Mouse (Mus musculus) subcutaneous adipose tissue, adult 2 months (tissue): ENCODE measurements around the gene Gm3752. TPM values are rescaled to one million over a fixed set of nuclear protein-coding genes. Genes with fewer than 3 reads are reported as not detected.

Experiments used
- polyA plus RNA-seq: library from polyadenylated mRNA; depleted of rRNA; stranded (reverse); fragments of >200 nt; gene quantifications from 2 replicates; pipeline ENCODE4 v1.2.3, GENCODE M21; 2012; ENCODE audit warnings: low replicate concordance; rRNA removed

Gm3752 gene
- polyA plus RNA-seq: 0.06 TPM in 1 of 2 replicates, not detected in the other

DNA sequence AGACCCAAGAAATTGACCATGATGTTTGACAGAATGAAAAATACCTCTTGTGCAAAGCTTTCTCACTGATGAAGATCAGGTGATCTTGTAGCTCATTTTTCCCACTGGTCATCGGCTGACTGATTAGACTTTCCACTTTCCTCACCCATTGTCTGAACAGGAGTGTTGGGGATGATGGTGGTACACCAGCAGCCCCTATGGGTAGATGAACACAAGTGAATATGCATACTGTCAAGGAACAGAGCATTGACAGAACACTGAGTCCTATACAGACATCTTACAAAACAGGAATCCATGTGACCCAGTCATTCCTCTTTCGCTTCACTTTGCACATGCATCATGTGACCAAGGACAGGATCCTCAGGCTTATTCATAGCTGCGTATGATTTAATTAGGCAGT lies at the start of gene Gm3752:
Gene Gm3752 (minus strand): TSS at position 101 of the 400 bp plus-strand sequence.

DNA sequence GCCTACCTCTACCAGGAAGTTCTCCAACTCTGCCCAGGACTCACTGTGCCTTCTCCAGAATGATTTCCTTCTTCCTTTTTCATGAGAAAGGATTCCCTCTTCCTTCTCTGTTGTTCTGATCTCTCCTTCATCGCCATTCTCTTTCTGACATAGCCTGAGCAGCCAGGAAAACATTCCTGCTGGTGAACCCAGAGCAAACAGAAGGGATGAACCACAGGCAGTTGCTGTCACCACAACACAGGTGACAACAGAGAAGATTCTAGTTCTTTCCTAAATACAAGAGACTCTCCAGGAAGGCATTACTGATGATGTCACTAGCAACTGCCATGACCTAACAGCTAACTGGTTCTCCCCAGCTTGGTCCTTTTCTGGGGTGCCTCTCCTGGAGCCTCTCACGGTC lies 32.7 kb downstream of the Gm3752 start, which contains the start of gene Gm3755:
Gene Gm3755 (minus strand): TSS at position 101 of the 400 bp plus-strand sequence.

Other genes starting within 250 kb of the Gm3752 start
- not detected in 2 replicates for gene Gm3727, start 219.0 kb downstream of the Gm3752 start, polyA plus RNA-seq
- gene Gm3739, start 168.7 kb downstream of the Gm3752 start, polyA plus RNA-seq: 0.21 and 0.23 TPM in 2 replicates
- not detected in 2 replicates for gene Gm5797, start 151.4 kb downstream of the Gm3752 start, polyA plus RNA-seq
- gene Gm8374, start 118.6 kb downstream of the Gm3752 start, polyA plus RNA-seq: not detected in 2 replicates
- gene Gm3755, start 32.8 kb downstream of the Gm3752 start, polyA plus RNA-seq: not detected in 2 replicates
- gene Gm3558, start 84.8 kb upstream of the Gm3752 start, polyA plus RNA-seq: 0.23 and 0.86 TPM in 2 replicates
- gene Gm10338, start 111.8 kb upstream of the Gm3752 start, polyA plus RNA-seq: not detected in 2 replicates
- gene Gm10128, start 160.2 kb upstream of the Gm3752 start, polyA plus RNA-seq: not detected in 2 replicates